Mouse (Mus musculus): ENCODE measurements around the gene Fignl2. TPM values are rescaled to one million over a fixed set of nuclear protein-coding genes. Genes with fewer than 3 reads are reported as not detected.

The Fignl2 gene
- polyA plus RNA-seq, 1 experiment = 0.01 TPM

DNA sequence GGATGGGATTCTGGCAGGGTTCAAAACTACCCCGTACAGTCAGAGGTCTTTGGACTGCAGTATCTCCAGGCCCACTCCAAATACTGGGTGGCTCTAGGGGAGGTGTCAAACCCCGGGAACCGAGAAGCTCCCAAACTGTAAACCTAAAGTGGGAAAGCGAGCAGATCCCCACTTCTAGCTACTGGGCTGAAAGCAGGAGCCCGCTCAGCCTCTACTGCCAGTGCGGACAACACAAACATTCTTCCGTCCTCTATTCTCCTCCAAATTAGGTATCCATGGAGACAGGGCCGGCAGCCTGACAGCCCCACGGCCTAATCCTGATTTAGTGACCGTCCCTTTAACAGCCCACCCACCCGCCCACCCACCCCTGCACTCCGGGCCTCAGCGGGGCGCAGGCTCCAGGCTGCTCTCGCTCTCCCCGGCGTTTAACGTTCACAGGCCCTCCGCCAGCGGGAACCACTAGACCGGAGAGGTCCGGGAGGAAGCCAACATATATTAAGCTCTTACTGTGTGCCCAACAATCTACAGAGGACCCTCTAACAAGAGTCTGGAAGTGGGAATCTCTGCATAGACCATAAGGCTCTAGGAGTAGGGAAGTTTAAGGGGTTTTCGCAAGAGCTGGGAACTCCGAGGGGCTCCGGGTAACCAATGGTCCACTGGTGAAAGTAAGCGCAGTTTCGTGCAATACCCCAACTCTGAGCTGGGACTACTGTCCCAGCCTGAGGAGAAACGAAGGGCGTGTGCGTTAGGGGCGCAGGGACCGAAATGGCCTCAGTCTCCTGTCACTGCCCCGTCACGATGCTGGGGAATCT, 1.2 kb downstream of the Fignl2 start:
- H3K79me3 ChIP-seq (ENCODE audit: low read depth) = no peaks in the 10 kb centered on the region
- H3K36me3 ChIP-seq (ENCODE audit: control insufficient read depth, insufficient read depth) = no peaks in the 10 kb centered on the region
- H3ac ChIP-seq (ENCODE audit: control insufficient read depth, insufficient read length, low read depth) = no peak overlapping the region
- H3K79me2 ChIP-seq (ENCODE audit: control insufficient read depth, insufficient read depth) = no peaks in the 10 kb centered on the region
- peaks cover 91% of the 10 kb centered on the region for H3K27me3 ChIP-seq (ENCODE audit: control insufficient read depth, insufficient read depth, insufficient read length)
- TF ChIP-seq MAX (IDR thresholded peaks at IDR 0.05) (no peak), CEBPB (IDR thresholded peaks at IDR 0.05; ENCODE audit: low read depth) (no peak), CTCF (IDR thresholded peaks at IDR 0.05; ENCODE audit: control insufficient read depth, insufficient read depth, insufficient read length) (no peak), MYOG (IDR thresholded peaks at IDR 0.05; ENCODE audit: control insufficient read depth, extremely low read depth, insufficient read length) (no peak), MYOD1 (IDR thresholded peaks at IDR 0.05; ENCODE audit: control insufficient read depth, insufficient read length, low read depth) (no peak)
- no peak overlapping the region for H3K4me3 ChIP-seq (ENCODE audit: insufficient read depth, poor library complexity, severe bottlenecking)

DNA sequence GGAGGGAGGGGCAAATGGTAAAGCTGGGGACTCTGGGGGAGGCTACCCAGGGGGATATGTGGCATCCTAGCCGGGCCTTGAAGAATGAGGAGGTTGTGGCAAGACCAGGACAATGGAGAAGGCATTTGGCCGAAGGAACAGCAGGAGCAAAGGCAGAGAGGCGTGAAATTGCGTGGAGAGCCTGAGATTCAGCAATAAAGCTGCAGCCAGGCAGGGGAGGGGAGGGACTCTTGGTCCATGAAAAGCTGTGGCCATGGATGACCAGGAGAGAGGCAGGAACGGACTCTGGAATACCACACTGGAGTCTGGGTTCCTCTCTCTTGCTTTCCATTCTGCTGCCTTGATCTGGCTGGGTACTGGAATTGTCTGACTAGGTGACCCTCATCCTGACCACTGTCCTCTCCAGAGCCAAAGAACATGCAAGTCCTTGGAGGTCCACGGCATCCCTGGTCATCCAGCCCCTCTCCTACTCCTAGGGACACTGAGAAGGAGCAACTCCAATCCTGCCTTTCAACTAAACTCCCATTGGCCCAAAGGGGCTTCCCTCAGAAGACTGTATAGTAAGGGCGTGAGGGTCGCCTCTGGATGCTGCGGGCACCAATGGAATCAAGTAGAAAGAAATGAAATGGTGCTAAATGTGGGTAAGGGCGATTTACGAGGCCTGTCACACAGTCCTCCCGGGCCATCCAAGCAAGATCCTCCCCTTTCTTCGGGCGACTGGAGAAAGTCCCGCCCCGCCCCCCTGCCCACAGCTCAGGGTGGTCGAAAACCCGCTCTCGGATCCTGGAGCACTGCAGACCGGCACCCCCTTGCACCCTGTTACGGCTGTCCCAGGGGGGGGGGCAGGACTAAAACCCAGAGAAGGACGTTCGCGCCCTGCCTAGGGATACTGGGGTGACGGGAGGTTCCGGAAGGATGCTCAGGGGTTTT, 2.0 kb downstream of the Fignl2 start:
- Histone ChIP-seq H3ac (ENCODE audit: control insufficient read depth, insufficient read length, low read depth) (no peak overlapping the region), H3K36me3 (ENCODE audit: control insufficient read depth, insufficient read depth) (no peaks in the 10 kb centered on the region), H3K79me2 (ENCODE audit: control insufficient read depth, insufficient read depth) (no peaks in the 10 kb centered on the region), H3K27me3 (ENCODE audit: control insufficient read depth, insufficient read depth, insufficient read length) (peaks cover 95% of the 10 kb centered on the region), H3K4me3 (ENCODE audit: insufficient read depth, poor library complexity, severe bottlenecking) (no peak overlapping the region), H3K79me3 (ENCODE audit: low read depth) (no peaks in the 10 kb centered on the region)
- TF ChIP-seq MAX (IDR thresholded peaks at IDR 0.05) (no peak), USF1 (IDR thresholded peaks at IDR 0.05; ENCODE audit: low read depth) (no peak), MYOG (IDR thresholded peaks at IDR 0.05; ENCODE audit: control insufficient read depth, extremely low read depth, insufficient read length) (no peak), CTCF (IDR thresholded peaks at IDR 0.05; ENCODE audit: control insufficient read depth, insufficient read depth, insufficient read length) (no peak), FOSL1 (IDR thresholded peaks at IDR 0.05; ENCODE audit: insufficient read depth, low read length, poor library complexity, severe bottlenecking) (no peak), MYOD1 (IDR thresholded peaks at IDR 0.05; ENCODE audit: control insufficient read depth, insufficient read length, low read depth) (no peak)

- Histone ChIP-seq H3ac (ENCODE audit: control insufficient read depth, insufficient read length, low read depth) (no peak overlapping the region), H3K79me3 (ENCODE audit: low read depth) (no peaks in the 10 kb centered on the region), H3K4me3 (ENCODE audit: insufficient read depth, poor library complexity, severe bottlenecking) (no peak overlapping the region), H3K79me2 (ENCODE audit: control insufficient read depth, insufficient read depth) (no peaks in the 10 kb centered on the region), H3K27me3 (ENCODE audit: control insufficient read depth, insufficient read depth, insufficient read length) (peaks cover 95% of the 10 kb centered on the region), H3K36me3 (ENCODE audit: control insufficient read depth, insufficient read depth) (no peaks in the 10 kb centered on the region)
- TF ChIP-seq MYOG (IDR thresholded peaks at IDR 0.05; ENCODE audit: control insufficient read depth, extremely low read depth, insufficient read length) (no peak), MYOD1 (IDR thresholded peaks at IDR 0.05; ENCODE audit: control insufficient read depth, insufficient read length, low read depth) (no peak), MAX (IDR thresholded peaks at IDR 0.05) (no peak), USF1 (IDR thresholded peaks at IDR 0.05; ENCODE audit: low read depth) (no peak), CTCF (IDR thresholded peaks at IDR 0.05; ENCODE audit: control insufficient read depth, insufficient read depth, insufficient read length) (no peak), CEBPB (IDR thresholded peaks at IDR 0.05; ENCODE audit: low read depth) (no peak), FOSL1 (IDR thresholded peaks at IDR 0.05; ENCODE audit: insufficient read depth, low read length, poor library complexity, severe bottlenecking) (no peak)
Observed at GRCm38 (mm10) chr15:101075656-101076055, 2.7 kb downstream of the Fignl2 start.

DNA sequence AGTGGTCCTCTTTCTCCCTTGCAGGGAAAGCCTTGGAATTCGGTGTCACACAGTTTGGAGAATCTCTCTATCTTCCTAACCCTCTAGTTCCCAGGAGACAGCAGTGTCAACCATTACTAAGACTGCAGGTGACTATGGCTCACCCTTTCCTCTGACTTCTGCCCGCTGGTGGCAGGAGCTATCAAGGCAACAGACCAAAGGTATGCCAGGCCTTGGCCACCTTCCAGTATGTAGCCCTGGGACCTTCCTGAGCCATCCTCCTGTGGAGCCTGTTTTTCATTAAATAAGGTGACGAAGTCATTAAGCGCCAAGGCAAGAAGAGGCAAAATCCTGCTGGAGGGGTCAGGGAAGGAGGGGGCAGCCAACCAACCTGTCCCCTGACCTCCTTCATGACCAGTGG, 3.2 kb downstream of the Fignl2 start:
- no peak overlapping the region for H3ac ChIP-seq (ENCODE audit: control insufficient read depth, insufficient read length, low read depth)
- H3K4me3 ChIP-seq (ENCODE audit: insufficient read depth, poor library complexity, severe bottlenecking) = no peak overlapping the region
- H3K27me3 ChIP-seq (ENCODE audit: control insufficient read depth, insufficient read depth, insufficient read length) = peaks cover 95% of the 10 kb centered on the region
- no peaks in the 10 kb centered on the region for H3K79me2 ChIP-seq (ENCODE audit: control insufficient read depth, insufficient read depth)
- no peak for TF ChIP-seq MAX (IDR thresholded peaks at IDR 0.05)
- no peak for TF ChIP-seq USF1 (IDR thresholded peaks at IDR 0.05; ENCODE audit: low read depth)
- TF ChIP-seq CEBPB (IDR thresholded peaks at IDR 0.05; ENCODE audit: low read depth) = no peak
- TF ChIP-seq MYOG (IDR thresholded peaks at IDR 0.05; ENCODE audit: control insufficient read depth, extremely low read depth, insufficient read length) = no peak
- H3K79me3 ChIP-seq (ENCODE audit: low read depth) = no peaks in the 10 kb centered on the region
- no peaks in the 10 kb centered on the region for H3K36me3 ChIP-seq (ENCODE audit: control insufficient read depth, insufficient read depth)

DNA sequence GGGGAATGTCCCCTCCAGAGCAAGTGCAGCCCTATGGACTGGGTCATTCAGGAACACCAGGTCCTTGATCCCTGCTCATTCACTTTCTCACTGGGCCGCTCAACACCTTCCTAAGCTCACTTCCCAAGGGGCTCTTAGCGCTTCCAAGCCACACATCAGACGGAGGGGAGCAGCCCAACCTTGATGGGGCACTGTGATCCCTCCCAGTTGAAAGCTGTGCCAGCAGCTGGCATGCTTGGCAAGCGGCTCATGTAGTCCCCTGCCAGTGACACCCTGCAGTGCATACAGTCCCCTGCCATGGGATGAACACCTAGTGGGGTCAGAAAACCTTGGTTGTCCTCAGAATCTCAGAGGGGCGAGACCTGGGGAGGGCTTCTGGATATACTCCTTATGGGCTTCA, 4.3 kb downstream of the Fignl2 start:
- no peaks in the 10 kb centered on the region for H3K36me3 ChIP-seq (ENCODE audit: control insufficient read depth, insufficient read depth)
- H3K79me2 ChIP-seq (ENCODE audit: control insufficient read depth, insufficient read depth) = no peaks in the 10 kb centered on the region
- no peak overlapping the region for H3ac ChIP-seq (ENCODE audit: control insufficient read depth, insufficient read length, low read depth)
- TF ChIP-seq CTCF (IDR thresholded peaks at IDR 0.05; ENCODE audit: control insufficient read depth, insufficient read depth, insufficient read length) (no peak), USF1 (IDR thresholded peaks at IDR 0.05; ENCODE audit: low read depth) (no peak), CEBPB (IDR thresholded peaks at IDR 0.05; ENCODE audit: low read depth) (no peak), MYOD1 (IDR thresholded peaks at IDR 0.05; ENCODE audit: control insufficient read depth, insufficient read length, low read depth) (no peak), FOSL1 (IDR thresholded peaks at IDR 0.05; ENCODE audit: insufficient read depth, low read length, poor library complexity, severe bottlenecking) (no peak), MAX (IDR thresholded peaks at IDR 0.05) (no peak), MYOG (IDR thresholded peaks at IDR 0.05; ENCODE audit: control insufficient read depth, extremely low read depth, insufficient read length) (no peak)
- no peak overlapping the region for H3K4me3 ChIP-seq (ENCODE audit: insufficient read depth, poor library complexity, severe bottlenecking)
- H3K79me3 ChIP-seq (ENCODE audit: low read depth) = no peaks in the 10 kb centered on the region
- peaks cover 96% of the 10 kb centered on the region for H3K27me3 ChIP-seq (ENCODE audit: control insufficient read depth, insufficient read depth, insufficient read length)
